Mouse (Mus musculus): ENCODE measurements at regions not wholly inside any gene's neighbourhood (a gene's known extent, or its start where the extent isn't known, plus 50 kb on each side); places are given as distances from the start of the nearest gene placed in this dataset.
"Not testable (repeated sequence)": the region's sequence is repeated elsewhere in the genome, so short reads cannot be mapped to it uniquely, and the experiment has no call there.

- not testable (repeated sequence) for H3K4me2 ChIP-seq; H3K9ac ChIP-seq; H3K27me3 ChIP-seq (replicated peaks); H3K36me3 ChIP-seq (replicated peaks); H3K9me3 ChIP-seq; H3K4me3 ChIP-seq; H3K4me1 ChIP-seq; ATAC-seq (replicated peaks); H3K27ac ChIP-seq
- 52% methylated on average over 3 of the region's 3 CpGs for WGBS
Measured at GRCm38 (mm10) chr12:22951956-22952355, 828.1 kb downstream of the Gm10330 start.

GRCm38 (mm10) chr12:22906156-22906555 lies 873.9 kb downstream of the Gm10330 start:
- not testable (repeated sequence) for H3K4me1 ChIP-seq; H3K27me3 ChIP-seq (replicated peaks); H3K27ac ChIP-seq; H3K36me3 ChIP-seq (replicated peaks); H3K9me3 ChIP-seq
- Histone ChIP-seq H3K4me3 (peak overlapping the region; percentile 47), H3K4me2 (peak overlapping the region; percentile 49), H3K9ac (peak overlapping the region; percentile 44; the same call in 1 of the 2 replicates)
- 0 out of 2 replicates have a peak, but pooled peaks have one; percentile 65 for ATAC-seq (replicated peaks)
- under 1% methylated on average over 42 of the region's 53 CpGs for WGBS
